Mouse (Mus musculus): ENCODE measurements around the gene Tmem8.
"Not testable (repeated sequence)": the region's sequence is repeated elsewhere in the genome, so short reads cannot be mapped to it uniquely, and the experiment has no call there.

Tmem8 gene

GRCm38 (mm10) chr17:26113181-26113948 lies at the start of gene Tmem8:
Gene Tmem8 (plus strand): TSS chr17:26113299.
- peak; percentile 88 for DNase-seq

DNA sequence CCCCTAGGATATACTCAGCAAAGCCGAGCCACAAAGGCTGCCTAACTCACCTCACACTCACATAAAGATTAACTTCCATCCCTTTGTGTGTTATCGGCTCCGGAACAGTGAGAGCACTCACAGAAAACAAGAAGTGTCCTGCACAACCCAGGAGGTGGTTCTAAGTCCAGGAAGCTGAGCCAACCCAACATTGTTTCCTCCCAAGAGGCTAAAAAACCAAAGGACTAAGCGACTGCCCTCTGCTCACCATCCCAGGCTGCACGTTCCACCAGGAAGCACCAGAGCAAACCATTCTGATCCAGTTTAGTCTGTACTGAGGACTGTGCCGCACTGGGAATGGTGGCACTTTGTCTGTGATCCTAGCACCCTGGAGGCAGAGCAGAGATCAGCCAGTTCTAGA lies 48.2 kb upstream of the Tmem8 start:
- no peak for DNase-seq

DNA sequence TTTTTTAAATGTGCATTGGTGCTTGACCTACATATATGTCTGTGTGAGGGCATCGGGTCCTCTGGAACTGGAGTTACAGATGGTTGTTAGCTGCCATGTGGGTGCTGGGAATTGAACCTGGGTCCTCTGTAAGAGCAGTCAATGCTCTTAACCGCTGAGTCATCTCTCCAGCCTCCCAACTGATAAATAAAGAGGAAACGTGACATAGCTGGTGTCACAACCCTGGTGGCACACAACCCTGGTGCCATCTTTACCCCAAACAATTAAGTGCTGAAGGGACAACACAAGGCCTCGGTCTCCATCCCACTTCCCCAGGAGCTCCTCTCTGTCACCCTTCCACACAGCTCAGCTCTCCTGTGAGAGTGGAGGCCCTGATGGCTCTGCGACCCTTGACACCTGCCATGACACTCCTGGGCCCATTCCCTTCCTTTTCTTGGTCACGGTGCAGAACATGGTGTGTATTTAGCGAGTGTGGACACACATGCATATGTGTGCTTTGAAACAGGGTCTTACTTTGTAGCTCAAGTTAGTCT lies 46.5 kb upstream of the Tmem8 start:
- DNase-seq = no peak

- peak; percentile 39 for DNase-seq
Observed at GRCm38 (mm10) chr17:26068024-26068830, 44.9 kb upstream of the Tmem8 start.

- peak; percentile 89 for DNase-seq
Observed at GRCm38 (mm10) chr17:26068831-26069739, 44.0 kb upstream of the Tmem8 start, which contains the start of gene Rab11fip3. Gene Rab11fip3 (minus strand): TSS chr17:26069555.

DNA sequence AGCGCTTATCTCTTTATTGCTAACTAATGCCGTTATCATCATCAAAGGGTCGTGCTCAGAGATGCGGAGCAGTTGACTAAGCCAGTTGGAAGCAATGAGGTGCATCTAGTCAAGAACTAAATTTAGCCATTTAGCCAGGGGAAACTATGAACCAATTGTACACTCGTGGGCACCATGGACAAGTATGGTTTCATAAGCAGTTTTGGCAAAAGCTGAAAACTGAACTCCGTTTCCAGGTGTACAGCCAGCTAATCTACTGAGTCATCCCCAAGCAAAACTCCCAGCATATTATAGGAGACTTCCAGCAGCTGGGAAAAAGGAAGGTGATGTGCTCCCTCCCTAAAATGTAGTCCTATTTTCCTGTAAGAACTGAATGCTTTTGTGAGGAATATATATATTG lies 43.0 kb upstream of the Tmem8 start:
- DNase-seq = no peak

- no peak for DNase-seq
Observed at GRCm38 (mm10) chr17:26075246-26075645, 37.9 kb upstream of the Tmem8 start.

DNA sequence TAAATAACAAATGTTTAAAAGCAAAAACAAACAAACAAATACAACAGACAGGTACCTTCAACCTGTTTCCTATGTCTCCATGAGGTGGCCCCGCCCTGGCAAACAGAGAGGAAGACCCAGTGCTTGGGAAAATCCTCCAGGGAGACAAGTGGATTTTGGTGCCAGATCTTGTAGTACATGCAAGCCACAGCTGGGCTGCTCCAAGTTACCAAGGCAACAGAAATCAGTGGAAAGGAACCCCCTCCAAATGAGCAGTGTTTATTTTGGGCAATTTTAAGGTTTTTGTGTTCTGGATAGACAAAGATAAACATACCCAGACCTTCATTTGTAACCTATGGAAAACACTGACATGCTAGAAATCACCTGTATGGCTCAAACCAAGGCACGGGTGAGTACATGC lies 34.2 kb upstream of the Tmem8 start:
- no peak for DNase-seq

- DNase-seq = no peak
Observed at GRCm38 (mm10) chr17:26080867-26081266, 32.2 kb upstream of the Tmem8 start.

DNA sequence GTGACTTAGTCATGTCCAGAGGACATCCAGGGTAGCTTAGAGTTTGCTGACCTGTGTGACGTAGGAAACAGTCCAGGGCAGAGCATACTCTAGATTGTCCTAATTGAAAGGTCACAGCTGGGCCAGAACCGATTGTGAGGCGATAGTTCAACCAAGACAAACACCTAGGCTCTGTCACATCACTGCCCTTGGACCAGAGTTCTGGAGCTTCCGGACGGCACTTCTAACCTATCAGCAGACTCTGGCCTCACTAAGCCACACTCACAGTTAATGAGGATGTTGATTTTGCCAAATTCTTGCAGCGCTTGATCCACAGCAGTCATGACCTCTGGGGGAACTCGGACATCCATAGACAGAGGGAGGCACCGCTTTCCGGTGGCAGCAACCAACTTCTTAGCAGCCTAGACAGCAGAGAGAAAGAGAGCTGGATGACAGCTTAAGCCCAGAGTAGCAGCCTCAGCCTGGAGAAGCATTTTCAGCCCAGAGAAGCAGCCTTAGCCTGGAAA lies 26.0 kb upstream of the Tmem8 start:
- DNase-seq = no peak

- peak; percentile 89 for DNase-seq
Observed at GRCm38 (mm10) chr17:26089905-26090632, 23.0 kb upstream of the Tmem8 start, which contains the start of gene Decr2. Gene Decr2 (minus strand): TSS chr17:26090337.

DNA sequence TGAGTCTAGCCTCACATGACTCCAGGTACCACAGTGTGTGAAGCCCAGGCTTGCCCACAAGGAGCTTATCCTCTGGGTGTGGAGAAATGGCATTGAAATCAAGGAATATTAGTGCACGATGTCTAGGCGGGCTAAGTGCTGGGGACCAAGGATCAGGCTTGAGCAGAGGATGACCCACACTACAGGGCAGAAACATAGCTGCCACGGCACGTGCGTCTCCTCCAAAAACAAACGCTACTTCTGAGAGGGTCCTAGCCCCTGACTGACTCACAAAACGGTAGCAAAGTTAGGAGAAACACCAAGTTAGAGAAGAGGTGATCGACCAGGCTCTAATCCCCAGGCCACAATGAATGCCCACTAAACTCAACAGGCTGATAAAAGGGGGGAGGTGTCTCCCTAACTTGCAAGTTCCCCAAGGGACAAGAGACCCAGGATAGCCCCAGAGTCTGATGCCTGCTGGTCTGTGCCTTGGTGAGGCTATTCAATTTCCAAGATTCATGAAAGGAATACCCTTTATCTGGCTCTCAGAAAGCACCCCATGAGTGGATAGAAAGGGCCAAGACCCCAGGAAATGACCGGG lies 18.5 kb upstream of the Tmem8 start:
- DNase-seq = no peak

DNA sequence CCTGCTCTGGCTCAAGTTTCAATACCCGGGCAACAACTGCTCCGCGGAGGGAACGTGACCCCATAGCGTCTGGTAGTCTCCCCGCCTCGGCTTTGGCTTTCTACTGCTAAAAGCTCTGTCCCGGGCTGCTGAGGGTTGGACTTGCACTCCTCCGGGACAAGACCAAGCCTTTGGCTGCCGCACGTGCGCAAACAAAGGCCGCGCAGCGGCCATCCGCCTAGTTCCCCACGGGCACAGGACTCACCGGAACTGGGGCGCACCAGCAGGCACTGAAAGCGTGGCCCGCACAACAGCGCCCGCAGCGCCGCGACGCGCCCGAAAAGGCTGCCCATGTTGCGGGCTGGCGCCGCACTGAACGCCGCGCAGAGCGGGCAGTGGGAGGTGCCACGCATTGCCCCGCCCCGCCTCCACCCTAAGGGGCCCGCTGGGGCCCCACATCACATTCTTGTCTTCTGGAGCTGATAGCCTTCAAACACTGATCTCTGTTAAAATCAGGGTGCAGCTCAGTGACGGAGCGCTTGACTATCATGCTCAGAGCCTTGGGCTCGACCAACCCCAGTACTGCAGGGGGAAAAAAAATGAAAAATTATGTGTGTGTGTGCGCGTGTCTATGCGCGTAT lies 17.9 kb upstream of the Tmem8 start, which contains the start of gene Nme4:
Gene Nme4, minus strand, starts transcription at position 482 of the 620 bp plus-strand sequence.
- peak; percentile 82 for DNase-seq

DNA sequence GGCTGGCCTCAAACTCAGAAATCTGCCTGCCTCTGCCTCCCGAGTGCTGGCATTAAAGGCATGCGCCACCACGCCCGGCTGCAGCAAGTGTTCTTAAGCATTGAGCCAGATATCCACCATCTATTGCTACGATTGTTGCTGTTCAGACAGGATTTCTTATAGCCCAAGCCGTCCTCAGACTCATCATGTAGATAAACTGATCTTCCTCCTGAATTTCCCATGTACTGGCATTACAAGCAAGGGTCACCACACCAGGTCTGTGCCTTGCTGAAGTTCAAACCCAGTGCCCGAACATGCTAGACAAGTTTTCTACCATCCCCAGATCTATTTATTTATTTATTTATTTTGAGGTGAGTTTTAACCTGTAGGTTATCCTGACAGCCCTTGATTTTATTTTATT lies 14.6 kb upstream of the Tmem8 start:
- no peak for DNase-seq

DNA sequence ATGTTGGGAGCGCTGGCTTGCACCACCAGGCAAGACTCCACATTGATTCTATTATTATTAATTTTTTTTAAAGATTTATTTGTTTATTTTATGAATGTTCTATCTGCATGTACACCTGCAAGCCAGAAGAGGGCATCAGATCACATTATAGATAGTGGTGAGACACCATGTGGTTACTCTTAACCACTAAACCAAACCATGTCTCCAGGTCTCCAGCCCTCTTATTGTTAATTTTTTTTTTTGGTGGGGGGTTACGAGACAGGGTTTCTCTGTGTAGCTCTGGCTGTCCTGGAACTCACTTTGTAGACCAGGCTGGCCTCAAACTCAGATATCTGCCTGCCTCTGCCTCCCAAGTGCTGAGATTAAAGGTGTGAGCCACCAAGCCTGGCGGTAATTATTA lies 13.8 kb upstream of the Tmem8 start:
- DNase-seq = not testable (repeated sequence)

- DNase-seq = no peak
Observed at GRCm38 (mm10) chr17:26100166-26100565, 12.9 kb upstream of the Tmem8 start.

- DNase-seq = no peak
Observed at GRCm38 (mm10) chr17:26101478-26101877, 11.6 kb upstream of the Tmem8 start.

- no peak for DNase-seq
Observed at GRCm38 (mm10) chr17:26105619-26106018, 7.5 kb upstream of the Tmem8 start.

GRCm38 (mm10) chr17:26110156-26110555 lies 2.9 kb upstream of the Tmem8 start:
- no peak for DNase-seq

DNA sequence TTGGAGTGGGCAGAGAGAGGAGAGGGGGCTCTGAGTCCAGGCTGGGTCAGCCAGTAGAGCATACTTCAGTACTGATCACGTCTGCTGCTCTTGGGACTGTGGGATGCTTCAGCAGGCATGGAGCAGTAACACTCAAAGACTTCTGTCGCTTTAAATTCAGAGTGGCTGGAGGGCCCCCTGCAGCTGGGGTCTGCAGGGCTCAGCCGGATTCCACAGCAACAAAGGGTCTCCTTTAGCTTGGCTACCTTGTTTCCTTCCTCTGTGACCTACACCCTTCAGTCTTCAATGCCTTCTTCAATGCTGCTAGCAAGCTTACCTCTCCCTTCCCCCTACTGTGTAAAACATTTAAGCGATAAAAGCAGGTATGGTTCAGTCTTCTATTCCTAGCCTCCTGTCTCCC lies 2.1 kb upstream of the Tmem8 start:
- DNase-seq = no peak

DNA sequence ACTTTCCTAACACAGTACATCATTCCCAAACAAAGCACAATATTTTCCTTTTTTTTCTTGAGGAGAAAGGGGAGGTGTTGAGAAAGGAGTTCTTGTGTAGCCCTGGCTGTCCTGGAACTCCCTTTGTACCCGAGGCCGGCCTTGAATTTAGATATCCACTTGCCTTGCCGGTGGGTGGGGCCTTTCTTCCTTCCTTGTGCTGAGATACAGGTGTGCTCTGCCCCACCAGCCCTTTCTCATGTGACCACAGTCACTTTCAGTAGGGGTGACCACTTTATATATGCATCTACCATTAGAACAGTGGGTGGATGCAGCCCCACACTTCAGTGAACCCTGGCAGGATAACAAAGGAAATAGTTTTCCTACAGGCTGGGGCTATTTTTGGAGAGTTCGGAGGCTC lies 1.4 kb upstream of the Tmem8 start:
- DNase-seq = no peak

All from thymus, postnatal 4 days (tissue).